Mouse (Mus musculus) liver, embryonic 15.5 days (tissue): ENCODE results near the gene Rdh5. TPM values are rescaled to one million over a fixed set of nuclear protein-coding genes. Genes with fewer than 3 reads are reported as not detected.

Experiments
- ATAC-seq: fragments of 200-750 bp; cut with Nextera tagmentation; 2 replicates; pipeline ENCODE4 v1.8.0; 2017; ENCODE audit warnings: moderate number of reproducible peaks, mild to moderate bottlenecking, moderate library complexity; ENCODE audit not compliant: insufficient read depth
- H3K27ac ChIP-seq: fragments of 300-500 bp; sonication (generic); replicated peaks from 2 replicates; pipeline ENCODE4 v1.5.1; 2015; ENCODE audit warnings: mild to moderate bottlenecking, inconsistent platforms
- H3K27me3 ChIP-seq: fragments of 300-500 bp; sonication (generic); 2 replicates; pipeline ENCODE4 v1.6.1; 2015; ENCODE audit warnings: mild to moderate bottlenecking, inconsistent platforms
- H3K36me3 ChIP-seq: fragments of 300-500 bp; sonication (generic); replicated peaks from 2 replicates; pipeline ENCODE4 v1.6.1; 2015; ENCODE audit warnings: moderate library complexity, mild to moderate bottlenecking, inconsistent platforms
- H3K4me1 ChIP-seq: fragments of 300-500 bp; sonication (generic); replicated peaks from 2 replicates; pipeline ENCODE4 v1.6.1; 2015; ENCODE audit warnings: inconsistent platforms
- H3K4me2 ChIP-seq: fragments of 300-500 bp; sonication (generic); 2 replicates; pipeline ENCODE4 v1.6.1; 2015; ENCODE audit warnings: moderate library complexity, mild to moderate bottlenecking, inconsistent platforms
- H3K4me3 ChIP-seq: fragments of 300-500 bp; sonication (generic); replicated peaks from 2 replicates; pipeline ENCODE4 v1.5.1; 2015; ENCODE audit warnings: mild to moderate bottlenecking, inconsistent platforms
- H3K9ac ChIP-seq: fragments of 300-500 bp; sonication (generic); 2 replicates; pipeline ENCODE4 v1.6.1; 2015; ENCODE audit warnings: moderate library complexity, mild to moderate bottlenecking, inconsistent platforms
- H3K9me3 ChIP-seq: fragments of 300-500 bp; sonication (generic); replicated peaks from 2 replicates; pipeline ENCODE4 v1.6.1; 2016; ENCODE audit warnings: inconsistent platforms
- WGBS: fragments of 180-500 bp; shearing (Covaris S2); methylation state at CpG from one replicate; pipeline ENCODE4 v1.1.7; 2015; ENCODE audit warnings: mixed read lengths; ENCODE audit not compliant: insufficient replicate concordance; 5-methylcytosine and 5-hydroxymethylcytosine counted together
- polyA plus RNA-seq: library from polyadenylated mRNA; unstranded; fragments of >200 nt; fragmentation: Nextera tagmentation; extraction: Ambion mirVana; gene quantifications from 2 replicates; pipeline ENCODE4 v1.2.1, GENCODE M21; 2015

The Rdh5 gene
- polyA plus RNA-seq, 1 experiment from 2014 or later: 18.4 TPM

- no peak for ATAC-seq
- Histone ChIP-seq H3K4me1 (peaks cover 20% of the 10 kb centered on the region), H3K36me3 (peaks cover 15% of the 10 kb centered on the region), H3K4me2 (no peak overlapping the region), H3K9ac (no peak overlapping the region), H3K9me3 (no peaks in the 10 kb centered on the region), H3K27me3 (peaks cover 25% of the 10 kb centered on the region), H3K4me3 (no peak overlapping the region), H3K27ac (no peak overlapping the region)
- WGBS: 64% methylated on average over 2 of the region's 2 CpGs
Measured at GRCm38 (mm10) chr10:128915550-128915949, 7.1 kb downstream of the Rdh5 start.

GRCm38 (mm10) chr10:128913696-128914095 lies 9.0 kb downstream of the Rdh5 start:
- Histone ChIP-seq H3K9ac (no peak overlapping the region), H3K27ac (no peak overlapping the region), H3K27me3 (peaks cover 44% of the 10 kb centered on the region), H3K9me3 (no peaks in the 10 kb centered on the region), H3K36me3 (peaks cover 15% of the 10 kb centered on the region), H3K4me1 (peaks cover 17% of the 10 kb centered on the region; the same call in 1 of the 2 replicates), H3K4me2 (no peak overlapping the region), H3K4me3 (no peak overlapping the region)
- WGBS: 78% methylated on average over 12 of the region's 12 CpGs
- no peak for ATAC-seq

- Histone ChIP-seq H3K27ac (no peak overlapping the region), H3K4me2 (no peak overlapping the region), H3K36me3 (peaks cover 15% of the 10 kb centered on the region), H3K4me3 (no peak overlapping the region), H3K27me3 (peaks cover 48% of the 10 kb centered on the region), H3K9me3 (no peaks in the 10 kb centered on the region), H3K4me1 (peaks cover 17% of the 10 kb centered on the region; the same call in 1 of the 2 replicates), H3K9ac (no peak overlapping the region)
- no peak for ATAC-seq
- WGBS: 17% methylated on average over 5 of the region's 5 CpGs
Measured at GRCm38 (mm10) chr10:128913219-128913618, 9.5 kb downstream of the Rdh5 start.

GRCm38 (mm10) chr10:128912791-128913190 lies 9.9 kb downstream of the Rdh5 start:
- ATAC-seq: no peak

GRCm38 (mm10) chr10:128912268-128912667 lies 10.4 kb downstream of the Rdh5 start:
- no peak for ATAC-seq
- no peaks in the 10 kb centered on the region for H3K9me3 ChIP-seq
- WGBS: 56% methylated on average over 4 of the region's 4 CpGs
- peaks cover 56% of the 10 kb centered on the region for H3K27me3 ChIP-seq
- H3K4me3 ChIP-seq: no peak overlapping the region
- H3K27ac ChIP-seq: no peak overlapping the region
- peaks cover 11% of the 10 kb centered on the region; the same call in 1 of the 2 replicates for H3K4me1 ChIP-seq
- H3K9ac ChIP-seq: no peak overlapping the region
- peaks cover 15% of the 10 kb centered on the region for H3K36me3 ChIP-seq
- no peak overlapping the region for H3K4me2 ChIP-seq

More at GRCm38 (mm10) chr10:128912791-128913190, 9.9 kb downstream of the Rdh5 start:
- Histone ChIP-seq H3K27ac (no peak overlapping the region), H3K4me3 (no peak overlapping the region), H3K9ac (no peak overlapping the region), H3K9me3 (no peaks in the 10 kb centered on the region), H3K4me1 (peaks cover 12% of the 10 kb centered on the region; the same call in 1 of the 2 replicates), H3K27me3 (peaks cover 53% of the 10 kb centered on the region), H3K4me2 (no peak overlapping the region), H3K36me3 (peaks cover 15% of the 10 kb centered on the region)
- 57% methylated on average over 4 of the region's 4 CpGs for WGBS

GRCm38 (mm10) chr10:128911430-128911829 lies 11.3 kb downstream of the Rdh5 start:
- no peak overlapping the region for H3K4me3 ChIP-seq
- peaks cover 11% of the 10 kb centered on the region; the same call in 1 of the 2 replicates for H3K4me1 ChIP-seq
- H3K4me2 ChIP-seq: peak overlapping the region; percentile 69; the same call in 1 of the 2 replicates
- no peak for ATAC-seq
- H3K9ac ChIP-seq: no peak overlapping the region
- H3K9me3 ChIP-seq: no peaks in the 10 kb centered on the region
- WGBS: 60% methylated on average over 6 of the region's 6 CpGs
- no peak overlapping the region for H3K27ac ChIP-seq
- H3K27me3 ChIP-seq: peaks cover 56% of the 10 kb centered on the region
- 0 out of 2 replicates have a peak, but pooled peaks cover 11% of the 10 kb centered on the region for H3K36me3 ChIP-seq

- H3K4me1 ChIP-seq: peaks cover 11% of the 10 kb centered on the region; the same call in 1 of the 2 replicates
- H3K9me3 ChIP-seq: no peaks in the 10 kb centered on the region
- H3K27ac ChIP-seq: peak overlapping the region; percentile 29; the same call in 1 of the 2 replicates
- peak overlapping the region; percentile 53 for H3K9ac ChIP-seq
- peak overlapping the region; percentile 69 for H3K4me2 ChIP-seq
- H3K27me3 ChIP-seq: peaks cover 56% of the 10 kb centered on the region
- 2% methylated on average over 66 of the region's 66 CpGs for WGBS
- H3K4me3 ChIP-seq: peak overlapping the region; percentile 60
- 0 out of 2 replicates have a peak, but pooled peaks cover 8% of the 10 kb centered on the region for H3K36me3 ChIP-seq
- peak; percentile 14; the same call in 1 of the 2 replicates for ATAC-seq
Measured at GRCm38 (mm10) chr10:128910066-128910841, 12.4 kb downstream of the Rdh5 start.

GRCm38 (mm10) chr10:128909567-128910028 lies 13.1 kb downstream of the Rdh5 start:
- WGBS: 1% methylated on average over 40 of the region's 41 CpGs
- H3K36me3 ChIP-seq: 0 out of 2 replicates have a peak, but pooled peaks cover 5% of the 10 kb centered on the region
- H3K9ac ChIP-seq: peak overlapping the region; percentile 53
- H3K9me3 ChIP-seq: no peaks in the 10 kb centered on the region
- H3K27ac ChIP-seq: peak overlapping the region; percentile 29; the same call in 1 of the 2 replicates
- peaks cover 56% of the 10 kb centered on the region for H3K27me3 ChIP-seq
- peak overlapping the region; percentile 69 for H3K4me2 ChIP-seq
- H3K4me3 ChIP-seq: peak overlapping the region; percentile 60
- peaks cover 11% of the 10 kb centered on the region; the same call in 1 of the 2 replicates for H3K4me1 ChIP-seq
- ATAC-seq: peak; percentile 49

- Histone ChIP-seq H3K9me3 (no peaks in the 10 kb centered on the region), H3K27me3 (peaks cover 56% of the 10 kb centered on the region), H3K36me3 (0 out of 2 replicates have a peak, but pooled peaks cover under 1% of the 10 kb centered on the region), H3K4me3 (peak overlapping the region; percentile 60), H3K27ac (no peak overlapping the region), H3K9ac (0 out of 2 replicates have a peak overlapping the region, but pooled peaks have one; percentile 53), H3K4me2 (peak overlapping the region; percentile 69), H3K4me1 (peaks cover 11% of the 10 kb centered on the region; the same call in 1 of the 2 replicates)
- no peak for ATAC-seq
- WGBS: 53% methylated on average over 13 of the region's 13 CpGs
Measured at GRCm38 (mm10) chr10:128908778-128909448, 13.8 kb downstream of the Rdh5 start.

GRCm38 (mm10) chr10:128904812-128905211 lies 17.9 kb downstream of the Rdh5 start:
- WGBS: 60% methylated on average over 5 of the region's 5 CpGs

More at GRCm38 (mm10) chr10:128904812-128905211, 17.9 kb downstream of the Rdh5 start:
- Histone ChIP-seq H3K9me3 (no peaks in the 10 kb centered on the region), H3K9ac (no peak overlapping the region), H3K27ac (no peak overlapping the region), H3K4me3 (no peak overlapping the region), H3K27me3 (peaks cover 24% of the 10 kb centered on the region), H3K36me3 (no peaks in the 10 kb centered on the region), H3K4me1 (peaks cover 6% of the 10 kb centered on the region), H3K4me2 (no peak overlapping the region)
- ATAC-seq: no peak
